Mouse (Mus musculus): ENCODE data around the gene Gm13103.
"Not testable (repeated sequence)": the region's sequence is repeated elsewhere in the genome, so short reads cannot be mapped to it uniquely, and the experiment has no call there.

Gene Gm13103

DNA sequence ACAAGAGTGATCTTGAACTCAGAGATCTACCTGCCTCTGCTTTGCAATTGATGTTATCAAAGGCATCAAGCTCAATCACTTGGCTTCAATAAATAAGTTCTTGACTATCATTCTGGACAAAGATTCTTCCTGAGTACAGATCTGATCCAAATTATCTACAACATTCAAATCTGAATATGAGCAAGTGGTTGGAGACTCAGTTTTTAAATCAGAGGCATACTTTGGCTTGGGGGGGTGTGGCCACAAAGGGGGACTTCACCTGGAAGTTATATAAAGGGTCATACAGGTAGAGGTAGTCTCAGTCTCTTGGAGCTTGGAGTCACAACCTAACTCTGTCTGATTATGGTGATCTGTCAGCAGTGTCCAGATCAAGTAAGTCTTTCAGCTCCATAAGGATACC, at the start of gene Gm13103:
Gene Gm13103, plus strand, starts transcription at position 301 of the 400 bp plus-strand sequence.
- DNase-seq = not testable (repeated sequence)

DNA sequence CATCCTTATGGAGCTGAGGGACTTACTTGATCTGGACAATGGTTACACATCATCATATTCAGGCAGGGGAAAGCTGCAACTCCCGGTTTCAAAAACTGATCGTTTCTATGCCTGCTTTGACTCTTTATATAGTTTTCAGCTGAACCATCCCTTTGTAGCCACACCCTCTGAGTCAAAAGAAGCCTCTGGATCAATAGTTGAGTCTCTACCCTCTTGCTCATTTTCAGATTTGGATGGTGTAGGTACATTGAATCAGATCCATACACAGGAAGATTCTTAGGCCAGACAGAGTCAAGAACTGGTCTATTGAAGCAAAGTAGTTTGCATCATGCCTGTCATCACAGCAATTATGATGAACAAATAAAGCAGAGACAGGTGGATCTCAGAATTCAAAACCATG, 30.3 kb upstream of the Gm13103 start, which contains the start of gene Gm13084:
Gene Gm13084, minus strand, starts transcription at position 101 of the 400 bp plus-strand sequence.
- no peak for DNase-seq

DNA sequence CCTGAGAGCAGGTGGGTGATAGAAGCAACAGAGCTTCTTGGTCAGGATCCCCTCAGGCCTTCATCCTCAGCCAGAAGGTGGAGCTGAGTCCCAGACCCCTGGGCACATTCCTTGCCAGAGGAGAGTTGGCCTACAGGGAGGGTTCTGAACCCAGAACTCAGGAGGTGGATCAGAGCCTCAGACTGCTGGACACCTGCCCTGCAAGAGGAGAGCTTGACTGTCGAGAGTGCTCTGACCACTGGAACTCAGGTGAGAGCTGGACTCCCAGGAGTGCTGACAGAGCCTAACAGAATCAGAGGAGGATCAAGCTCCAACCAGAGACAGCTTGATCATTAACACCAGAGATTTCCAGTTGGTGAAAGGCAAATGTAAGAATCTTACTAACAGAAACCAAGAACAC, 36.1 kb downstream of the Gm13103 start:
- DNase-seq = not testable (repeated sequence)

DNA sequence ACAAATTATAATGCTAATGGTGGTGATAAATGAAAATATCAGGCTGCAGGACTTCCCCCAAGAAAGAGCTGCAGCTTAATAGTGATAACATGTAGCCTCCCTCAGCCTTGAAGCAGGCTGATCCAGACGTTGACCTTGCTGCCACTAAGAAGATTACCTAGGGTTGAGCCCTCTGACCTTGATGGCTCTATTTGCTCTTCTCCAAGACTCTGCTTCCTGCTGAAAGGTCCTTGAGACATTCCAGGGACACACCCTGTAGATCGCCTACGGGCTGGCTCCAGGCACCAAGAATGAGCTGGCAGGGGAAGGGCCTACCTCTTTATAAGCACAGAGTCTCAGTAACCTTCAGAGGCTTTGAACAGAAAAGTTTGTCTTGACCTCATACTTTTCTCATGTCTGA, 48.1 kb downstream of the Gm13103 start:
- DNase-seq = not testable (repeated sequence)

DNA sequence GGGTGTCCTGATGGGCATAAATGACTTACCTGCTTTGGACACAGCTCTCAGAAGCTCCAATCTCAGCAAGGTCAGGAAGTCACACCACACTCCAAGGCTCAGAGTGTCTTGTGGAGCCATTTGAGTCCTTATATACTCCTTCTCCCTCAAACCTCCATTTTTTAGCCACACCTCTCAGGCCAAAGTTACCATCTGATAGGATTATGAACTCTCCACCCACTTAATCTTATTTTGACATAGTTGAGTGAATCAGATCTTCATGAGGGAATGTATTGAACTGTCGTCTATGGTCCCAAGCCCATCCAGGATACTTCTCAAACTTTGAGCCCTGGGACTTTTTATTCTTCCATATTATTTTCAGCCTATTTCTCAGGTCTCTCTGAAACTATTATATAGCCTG, 54.0 kb downstream of the Gm13103 start, which contains the start of gene Pramef6:
Gene Pramef6, minus strand, starts transcription at position 101 of the 400 bp plus-strand sequence.
- not testable (repeated sequence) for DNase-seq
